Comparison of ENCODE assay signal across 11 mouse cellular contexts in the genomic region with DNA sequence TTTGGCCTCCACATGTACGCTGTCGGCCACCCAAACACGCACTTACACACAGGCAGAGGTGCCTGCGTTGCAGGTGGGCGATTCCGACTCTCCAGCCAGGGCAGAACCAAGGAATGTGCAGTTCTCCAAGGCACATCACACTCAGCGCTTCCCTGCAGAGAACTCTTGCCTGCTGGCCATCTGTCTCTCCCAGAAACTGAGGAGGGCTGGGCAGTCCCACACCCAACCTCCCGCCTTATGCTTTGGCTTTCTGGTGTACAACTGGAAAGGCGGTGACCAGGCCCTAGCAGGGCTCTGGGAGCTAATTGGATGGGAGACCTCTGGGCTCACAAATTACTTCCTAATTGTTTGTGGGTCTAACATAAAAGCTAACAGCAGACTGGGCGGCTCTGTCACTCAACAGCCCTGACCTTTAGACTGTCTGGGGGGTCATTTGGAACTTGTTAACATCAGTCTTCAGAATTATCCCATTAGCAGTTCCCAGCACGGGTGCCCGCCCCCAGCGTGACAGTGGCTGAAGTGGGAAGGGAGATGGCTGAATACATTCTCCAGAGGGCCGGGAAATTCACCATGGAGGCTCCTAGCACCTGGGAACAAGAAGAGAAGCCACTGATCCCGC. TPM values are rescaled to one million over a fixed set of nuclear protein-coding genes. Genes with fewer than 3 reads are reported as not detected.
DNase-seq lines count a peak whose midpoint lies in the region; ATAC-seq lines count a peak whose summit lies in the region.
"Had no signal": no experiment of that assay in that cellular context is flagged by ENCODE, and none has a peak within 500 bp of the region (broad histone marks: within the 10 kb centered on the region; RNA-seq: fewer than 3 reads in every experiment).

No protein-coding gene starts in this region.

- DNase-seq in heart, embryonic 10.5 days (ENCODE audit: low spot score) = no peak
- DNase-seq in heart, postnatal 25 days (ENCODE audit: low spot score) = no peak
- peak; percentile 36 for DNase-seq in ZHBTc4 (ENCODE audit: low read depth, low spot score)
- DNase-seq in embryo, embryonic 9.5 days (ENCODE audit: extremely low spot score) = peak; percentile 40
- no peak for DNase-seq in layer of hippocampus, postnatal 10 days (ENCODE audit: low spot score in 2 of 2)
- DNase-seq in urinary bladder, adult 18-20 months (ENCODE audit: low spot score in 2 of 2) = no peak

- no peak for ATAC-seq in limb, embryonic 12.5 days (ENCODE audit: insufficient number of reproducible peaks, insufficient read depth, low FRiP score, low TSS enrichment, low read depth)
- no peak for ATAC-seq in megakaryocyte, adult 5-6 weeks (ENCODE audit: poor library complexity, severe bottlenecking)

- H3K9me3 ChIP-seq in heart, embryonic 10.5 days = no peaks in the 10 kb centered on the region
- H3K9me3 ChIP-seq in limb, embryonic 12.5 days = no peaks in the 10 kb centered on the region
- H3K9me3 ChIP-seq: lung, embryonic 15.5 days had no signal

- H3K4me1 ChIP-seq in heart, embryonic 10.5 days = peaks cover 26% of the 10 kb centered on the region
- H3K4me1 ChIP-seq in limb, embryonic 12.5 days (replicated peaks) = peaks cover 27% of the 10 kb centered on the region

- intact Hi-C loops in heart, postnatal 25 days (cut with DNase I) = no loop called here

- H3K4me3 ChIP-seq in heart, embryonic 10.5 days = 0 out of 2 replicates have a peak overlapping the region, but pooled peaks have one; percentile 8
- no peak overlapping the region for H3K4me3 ChIP-seq in limb, embryonic 12.5 days (replicated peaks)
- H3K4me3 ChIP-seq: lung, embryonic 15.5 days had no signal

- no peak overlapping the region; the same call in 1 of the 2 replicates for H3K9ac ChIP-seq in limb, embryonic 12.5 days (replicated peaks)
- H3K9ac ChIP-seq: lung, embryonic 15.5 days had no signal

- H3K4me2 ChIP-seq in limb, embryonic 12.5 days = 0 out of 2 replicates have a peak overlapping the region, but pooled peaks have one; percentile 10
- H3K4me2 ChIP-seq: lung, embryonic 15.5 days had no signal

- 27% methylated on average over 15 of the region's 15 CpGs for WGBS in heart, embryonic 10.5 days
- 11% methylated on average over 15 of the region's 15 CpGs for WGBS in limb, embryonic 12.5 days

- H3K27ac ChIP-seq in heart, embryonic 10.5 days = no peak overlapping the region
- H3K27ac ChIP-seq in limb, embryonic 12.5 days = no peak overlapping the region
- H3K27ac ChIP-seq: lung, embryonic 15.5 days had no signal

- H3K27me3 ChIP-seq in heart, embryonic 10.5 days (ENCODE audit: insufficient read depth, poor library complexity, severe bottlenecking) = peaks cover 94% of the 10 kb centered on the region
- peaks cover 96% of the 10 kb centered on the region for H3K27me3 ChIP-seq in limb, embryonic 12.5 days

- no peaks in the 10 kb centered on the region for H3K36me3 ChIP-seq in heart, embryonic 10.5 days
- no peaks in the 10 kb centered on the region for H3K36me3 ChIP-seq in limb, embryonic 12.5 days
- H3K36me3 ChIP-seq: lung, embryonic 15.5 days had no signal

RNA-seq across cellular contexts. Expression of a gene that starts 57.5 kb away (rescaled TPM):
- polyA plus RNA-seq in heart, embryonic 10.5 days (2016; fragmentation: Nextera tagmentation; extraction: Ambion mirVana) = not detected in 2 replicates
- not detected for total RNA-seq in heart, postnatal 25 days (2021)
- not detected in 2 replicates for polyA plus RNA-seq in limb, embryonic 12.5 days (2016; fragmentation: Nextera tagmentation; extraction: Ambion mirVana)
- total RNA-seq in layer of hippocampus, postnatal 10 days (2021) = under 1 TPM; 0.20 to 0.23 TPM
- not detected in 2 replicates for total RNA-seq in megakaryocyte, adult 5-6 weeks (2015)
- not detected in 2 replicates for total RNA-seq in megakaryocyte, adult 5-6 weeks (2017)
- total RNA-seq: heart, postnatal 14 days; left cerebral cortex, postnatal 10 days had no signal
- polyA plus RNA-seq: lung, embryonic 15.5 days had no signal

Comparison
In these comparisons a context has a peak if more than half of its experiments do, and no peak if none do; other contexts are left out.
1. DNase-seq: peak in ZHBTc4 (single experiment) and embryo, embryonic 9.5 days (single experiment); none in heart, embryonic 10.5 days (single experiment), heart, postnatal 25 days (single experiment), layer of hippocampus, postnatal 10 days (0 of 2) and urinary bladder, adult 18-20 months (0 of 2).